Mouse (Mus musculus) lung, adult 2 months (tissue): ENCODE measurements around the gene Dynlrb2.

Experiments
- CTCF ChIP-seq: fragments of 200-500 bp; IDR thresholded peaks from 2 replicates; pipeline ENCODE4 v1.5.1; 2011; ENCODE audit warnings: mild to moderate bottlenecking, low read length, control low read depth; ENCODE audit not compliant: insufficient read depth
- POLR2A ChIP-seq: fragments of 200-500 bp; IDR thresholded peaks from 2 replicates; pipeline ENCODE4 v1.6.1; 2011; ENCODE audit warnings: low read depth, mild to moderate bottlenecking, control low read depth, low read length, borderline replicate concordance; ENCODE audit errors: extremely low read depth

GRCm38 (mm10) chr8:116552255-116552654, 47.5 kb downstream of the Dynlrb2 start:
- TF ChIP-seq POLR2A: no peak
- no peak for TF ChIP-seq CTCF
